Mouse (Mus musculus): ENCODE results near the gene Brd1. TPM values are rescaled to one million over a fixed set of nuclear protein-coding genes. Genes with fewer than 3 reads are reported as not detected.

The Brd1 gene
- polyA plus RNA-seq, 1 experiment from 2014 or later: 41.7 TPM

DNA sequence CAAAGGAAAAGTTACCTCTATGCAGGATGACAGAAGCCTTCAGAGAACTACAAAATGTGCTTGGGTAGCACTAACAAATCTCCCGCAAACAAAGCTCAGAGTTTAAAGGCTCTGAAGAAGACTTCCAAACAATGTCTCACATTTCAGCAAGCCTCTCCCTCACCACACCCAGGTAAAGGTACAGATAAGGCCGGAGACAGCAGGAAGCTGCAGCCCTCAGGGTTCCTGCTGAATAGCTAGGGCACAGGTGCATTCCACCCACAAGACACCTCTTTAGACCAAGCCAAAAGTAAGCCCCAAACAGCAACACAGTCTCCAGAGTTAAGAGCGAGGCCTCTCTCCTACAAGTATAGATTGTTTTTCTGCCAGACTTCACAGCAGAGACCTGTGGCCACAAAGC, 3.3 kb downstream of the Brd1 start:
- POLR2A ChIA-PET: no interaction called here

GRCm38 (mm10) chr15:88727204-88727603, 6.8 kb downstream of the Brd1 start:
- CTCF ChIA-PET: interaction anchor here (1.1 kb wide), 1 partner anchor 18 kb away, joined by 3 read pairs; no protein-coding TSS in a partner anchor
- no peak for TF ChIP-seq CTCF (IDR thresholded peaks at IDR 0.05)
- DNase-seq (ENCODE audit: low read depth, low spot score) (no peak), ATAC-seq (no peak)
- in situ Hi-C loops (cut with MboI; ENCODE audit: low pct_unique_long_range_greater_than_20kb): no loop called here
- POLR2A ChIA-PET: no interaction called here
- H3K27me3 ChIP-seq: no peaks in the 10 kb centered on the region

More for the DNA sequence above, 3.3 kb downstream of the Brd1 start:
- ATAC-seq (no peak), DNase-seq (ENCODE audit: low read depth, low spot score) (no peak)
- in situ Hi-C loops (cut with MboI; ENCODE audit: low pct_unique_long_range_greater_than_20kb): no loop called here
- CTCF ChIA-PET: interaction anchor here (1.7 kb wide), 1 partner anchor 14 kb away, joined by 4 read pairs; no protein-coding TSS in a partner anchor
- no peaks in the 10 kb centered on the region for H3K27me3 ChIP-seq
- TF ChIP-seq CTCF (IDR thresholded peaks at IDR 0.05): no peak

DNA sequence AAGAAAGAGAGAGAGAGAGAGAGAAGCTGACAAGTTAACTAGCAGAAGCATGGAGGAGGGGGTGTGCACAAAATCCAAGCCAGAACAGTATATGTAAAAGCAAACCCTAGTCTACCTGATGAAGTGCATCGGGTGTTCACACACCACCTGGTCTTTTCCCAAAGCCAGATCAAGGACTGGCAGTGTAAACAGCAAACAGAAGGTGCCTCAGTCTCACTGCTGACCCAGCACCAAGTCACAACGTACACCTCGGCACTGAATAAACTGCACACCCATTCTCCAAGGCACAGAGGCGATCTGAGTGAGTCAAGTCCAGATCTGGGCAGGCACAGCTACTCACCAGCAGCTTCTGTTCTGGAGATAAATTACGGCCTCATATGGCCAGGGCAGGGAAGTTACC, 9.0 kb downstream of the Brd1 start:
- no peaks in the 10 kb centered on the region for H3K27me3 ChIP-seq
- ChIA-PET POLR2A (no interaction called here), CTCF (interaction anchor here (1.1 kb wide), 1 partner anchor 9 kb away, joined by 4 read pairs; no protein-coding TSS in a partner anchor)
- in situ Hi-C loops (cut with MboI; ENCODE audit: low pct_unique_long_range_greater_than_20kb): no loop called here
- TF ChIP-seq CTCF (IDR thresholded peaks at IDR 0.05): no peak
- DNase-seq (ENCODE audit: low read depth, low spot score) (no peak), ATAC-seq (no peak)

DNA sequence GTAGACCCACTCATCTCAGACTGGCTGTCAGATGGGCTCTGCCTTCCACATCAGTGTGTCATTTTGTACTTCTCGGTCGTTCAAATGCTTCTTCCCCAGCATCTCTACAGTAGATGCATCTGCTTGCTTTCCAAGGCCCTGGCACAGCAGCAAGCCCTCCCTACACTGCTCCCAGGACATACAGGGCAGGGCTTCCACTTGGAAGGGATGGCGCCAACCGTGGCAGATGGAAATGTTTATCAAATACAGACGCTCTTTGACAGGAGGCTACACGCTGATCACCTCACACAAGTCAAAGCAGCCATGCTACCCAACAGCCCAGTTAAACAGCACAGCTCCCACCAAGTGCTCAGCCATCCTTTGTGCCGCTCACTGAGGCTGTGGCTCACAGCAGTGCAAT, 9.7 kb downstream of the Brd1 start:
- in situ Hi-C loops (cut with MboI; ENCODE audit: low pct_unique_long_range_greater_than_20kb): no loop called here
- DNase-seq (ENCODE audit: low read depth, low spot score): no peak
- ATAC-seq: no peak
- ChIA-PET CTCF (interaction anchor here (1.1 kb wide), 1 partner anchor 8 kb away, joined by 4 read pairs; no protein-coding TSS in a partner anchor), POLR2A (no interaction called here)
- H3K27me3 ChIP-seq: no peaks in the 10 kb centered on the region
- no peak for TF ChIP-seq CTCF (IDR thresholded peaks at IDR 0.05)

DNA sequence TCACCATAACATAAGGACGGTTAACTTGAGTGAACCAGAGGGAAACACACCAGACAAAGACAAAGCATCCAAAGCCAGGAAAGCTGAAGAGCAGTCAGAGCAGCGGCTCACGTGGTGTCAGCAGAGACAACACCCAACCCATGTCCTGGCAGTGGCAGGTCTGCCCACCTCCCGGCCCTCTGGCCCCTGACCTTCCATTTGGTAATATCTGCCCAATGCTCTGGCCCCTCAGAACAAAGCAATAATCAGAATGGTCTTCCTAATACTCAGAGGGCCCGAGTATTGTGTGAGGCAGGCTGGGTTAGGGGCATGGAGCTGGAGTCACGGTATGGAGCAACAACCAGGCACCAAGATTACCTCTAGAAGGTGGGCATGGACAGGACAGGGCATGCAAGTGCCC, 10.8 kb downstream of the Brd1 start:
- no peak for DNase-seq (ENCODE audit: low read depth, low spot score)
- TF ChIP-seq CTCF (IDR thresholded peaks at IDR 0.05): no peak
- H3K27me3 ChIP-seq: no peaks in the 10 kb centered on the region
- in situ Hi-C loops (cut with MboI; ENCODE audit: low pct_unique_long_range_greater_than_20kb): no loop called here
- POLR2A ChIA-PET: no interaction called here
- no peak for ATAC-seq
- CTCF ChIA-PET: no interaction called here

DNA sequence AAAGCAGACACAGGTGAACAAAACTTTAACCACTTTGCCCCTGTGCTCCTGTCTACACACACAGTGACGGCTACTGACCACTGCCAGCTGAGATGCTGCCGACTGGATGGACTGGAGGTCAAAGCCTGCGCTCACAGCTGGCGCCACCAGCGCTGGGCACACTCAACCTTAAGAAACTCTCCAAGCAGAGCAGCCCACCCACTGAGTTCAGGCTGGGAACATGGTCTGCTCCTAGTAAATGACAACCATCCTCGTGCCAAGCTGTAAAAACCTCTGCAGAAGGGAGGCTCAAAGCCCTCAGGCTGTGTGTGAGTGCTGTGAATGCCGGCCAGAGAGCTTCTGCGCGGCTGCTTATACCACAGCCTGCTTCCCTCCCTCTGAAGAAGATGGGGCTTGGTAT, 16.8 kb downstream of the Brd1 start:
- CTCF ChIA-PET: no interaction called here
- no peak for TF ChIP-seq CTCF (IDR thresholded peaks at IDR 0.05)
- ATAC-seq (no peak), DNase-seq (ENCODE audit: low read depth, low spot score) (no peak)
- POLR2A ChIA-PET: no interaction called here
- no peaks in the 10 kb centered on the region for H3K27me3 ChIP-seq
- in situ Hi-C loops (cut with MboI; ENCODE audit: low pct_unique_long_range_greater_than_20kb): no loop called here

- no peak for DNase-seq (ENCODE audit: low read depth, low spot score)
- ChIA-PET CTCF (interaction anchor here (1.2 to 2.5 kb wide), 4 partner anchors 8 to 14 kb away, joined by 4 to 10 read pairs (median 4); no protein-coding TSS in a partner anchor), POLR2A (no interaction called here)
- H3K27me3 ChIP-seq: no peaks in the 10 kb centered on the region
- no peak for TF ChIP-seq CTCF (IDR thresholded peaks at IDR 0.05)
- no peak for ATAC-seq
- in situ Hi-C loops (cut with MboI; ENCODE audit: low pct_unique_long_range_greater_than_20kb): no loop called here
Observed at GRCm38 (mm10) chr15:88716350-88716749, 17.7 kb downstream of the Brd1 start.

GRCm38 (mm10) chr15:88714021-88714589, 19.9 kb downstream of the Brd1 start:
- CTCF ChIA-PET: no interaction called here
- no peak for TF ChIP-seq CTCF (IDR thresholded peaks at IDR 0.05)
- in situ Hi-C loops (cut with MboI; ENCODE audit: low pct_unique_long_range_greater_than_20kb): no loop called here
- DNase-seq (ENCODE audit: low read depth, low spot score): no peak
- POLR2A ChIA-PET: interaction anchor here (0.5 to 0.6 kb wide), 2 partner anchors 54 to 81 kb away, joined by 3 to 5 read pairs; no protein-coding TSS in a partner anchor
- no peak for ATAC-seq
- H3K27me3 ChIP-seq: no peaks in the 10 kb centered on the region

DNA sequence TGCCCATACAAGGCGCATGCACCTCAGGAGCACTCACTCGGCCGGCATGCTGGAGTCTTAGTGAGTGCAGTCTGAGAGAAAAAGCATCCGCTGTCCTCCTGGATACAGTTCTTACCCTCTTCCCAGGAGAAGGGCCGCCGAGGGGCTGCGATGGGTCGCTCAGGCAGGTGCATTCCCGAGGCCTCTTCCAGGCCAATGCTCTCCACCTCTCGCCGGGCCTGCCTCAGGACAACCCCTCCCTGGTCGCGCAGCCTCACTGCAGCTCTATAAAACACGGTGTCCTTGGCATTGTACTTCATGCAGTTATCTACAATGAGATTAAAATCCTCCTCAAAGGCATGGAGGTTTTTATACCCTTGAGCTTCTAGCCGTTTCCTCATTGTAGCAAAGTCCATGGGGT, 21.5 kb downstream of the Brd1 start:
- ATAC-seq (no peak), DNase-seq (ENCODE audit: low read depth, low spot score) (no peak)
- H3K27me3 ChIP-seq: no peaks in the 10 kb centered on the region
- POLR2A ChIA-PET: interaction anchor here (1.0 kb wide), 1 partner anchor 26 kb away, joined by 3 read pairs; no protein-coding TSS in a partner anchor
- CTCF ChIA-PET: no interaction called here
- no peak for TF ChIP-seq CTCF (IDR thresholded peaks at IDR 0.05)
- in situ Hi-C loops (cut with MboI; ENCODE audit: low pct_unique_long_range_greater_than_20kb): no loop called here

DNA sequence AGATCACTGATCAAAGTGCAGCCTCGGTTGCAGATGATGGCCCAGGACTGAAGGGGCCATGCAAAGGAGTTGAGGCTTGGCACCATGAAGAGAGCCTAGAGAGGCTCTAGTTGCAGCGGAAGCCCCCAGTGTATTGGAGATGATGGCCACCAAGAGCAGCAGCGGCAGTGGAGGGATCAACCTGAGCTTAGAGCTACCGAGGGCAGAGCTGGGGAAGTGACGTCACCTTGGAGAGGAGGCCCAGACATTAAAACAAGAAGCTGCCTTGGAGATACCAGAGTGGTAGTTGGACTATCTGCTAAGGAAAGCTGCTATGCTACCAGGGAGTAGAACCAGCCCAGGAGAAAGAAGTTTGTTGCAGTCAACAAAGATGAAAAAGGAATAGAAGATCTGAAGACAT, 24.2 kb downstream of the Brd1 start:
- ChIA-PET CTCF (no interaction called here), POLR2A (no interaction called here)
- ATAC-seq (no peak), DNase-seq (ENCODE audit: low read depth, low spot score) (no peak)
- TF ChIP-seq CTCF (IDR thresholded peaks at IDR 0.05): no peak
- in situ Hi-C loops (cut with MboI; ENCODE audit: low pct_unique_long_range_greater_than_20kb): no loop called here
- no peaks in the 10 kb centered on the region for H3K27me3 ChIP-seq

DNA sequence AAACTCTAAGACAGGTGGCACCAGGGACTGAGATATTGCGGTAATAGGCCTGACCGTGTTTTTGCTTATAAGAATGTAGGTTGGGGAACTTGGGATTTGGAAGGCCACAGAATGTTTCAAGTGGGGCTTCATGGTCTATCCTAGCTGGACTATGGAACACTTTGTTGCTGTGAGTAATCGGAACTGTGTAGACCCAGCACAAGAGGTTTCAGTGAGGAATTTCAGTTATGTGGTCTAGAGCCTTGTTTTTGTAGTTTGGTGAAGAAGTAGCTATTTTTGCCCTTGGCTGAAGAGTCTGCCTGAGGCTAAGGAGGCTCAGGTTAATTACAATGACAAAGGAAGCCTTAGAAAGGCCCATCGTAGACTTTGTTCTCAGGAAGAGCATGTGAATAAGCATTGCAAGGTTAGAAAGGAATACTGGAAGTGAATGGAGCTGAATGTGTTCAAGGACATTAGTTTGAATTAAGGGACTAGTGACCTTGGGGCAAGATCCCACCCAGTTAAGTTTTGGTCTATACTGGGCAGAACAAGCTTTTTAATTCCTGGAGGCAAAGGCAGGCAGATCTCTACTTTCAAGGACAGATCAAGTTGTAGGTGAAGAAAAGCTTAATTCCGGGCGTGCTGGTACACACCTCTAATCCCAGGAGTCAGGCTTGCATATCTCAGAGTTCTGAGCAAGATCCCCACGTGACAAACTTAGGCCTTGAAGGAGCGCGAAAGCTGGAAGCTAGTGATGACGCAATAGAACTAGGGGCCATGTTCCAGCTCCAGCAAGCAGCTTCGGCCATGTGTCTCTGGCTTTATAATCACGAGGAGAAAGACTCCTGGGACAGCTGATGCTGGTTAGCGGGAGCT, 25.1 kb downstream of the Brd1 start:
- POLR2A ChIA-PET: interaction anchor here (0.6 to 1.6 kb wide), 3 partner anchors 9 to 1691 kb away, joined by 3 to 12 read pairs (median 3); no protein-coding TSS in a partner anchor
- no peak for DNase-seq (ENCODE audit: low read depth, low spot score)
- in situ Hi-C loops (cut with MboI; ENCODE audit: low pct_unique_long_range_greater_than_20kb): no loop called here
- CTCF ChIA-PET: interaction anchor here (1.0 kb wide), 1 partner anchor 18 kb away, joined by 3 read pairs; no protein-coding TSS in a partner anchor
- no peaks in the 10 kb centered on the region for H3K27me3 ChIP-seq
- no peak for TF ChIP-seq CTCF (IDR thresholded peaks at IDR 0.05)
- ATAC-seq: peak; percentile 52

Measured in Patski (cell line).